Mouse (Mus musculus) small intestine, adult 2 months (tissue): Measurements from ENCODE around the gene Acsl6.

ENCODE experiments used
- CTCF ChIP-seq: fragments of 200-500 bp; IDR thresholded peaks from 2 replicates; pipeline ENCODE4 v1.5.1; 2012; ENCODE audit warnings: low read depth, mild to moderate bottlenecking, control low read depth, inconsistent platforms, low read length, moderate library complexity, mixed read lengths; ENCODE audit not compliant: insufficient replicate concordance, insufficient read length; ENCODE audit errors: extremely low read depth
- POLR2A ChIP-seq: fragments of 200-500 bp; IDR thresholded peaks from 2 replicates; pipeline ENCODE4 v1.6.1; 2012; ENCODE audit warnings: low read depth, mild to moderate bottlenecking, control low read depth, inconsistent platforms, low read length, moderate library complexity

- no peak for TF ChIP-seq CTCF
- TF ChIP-seq POLR2A, result no peak
Measured at GRCm38 (mm10) chr11:54301994-54302393, 1.6 kb upstream of the Acsl6 start.
